ENCODE assay signal across 8 mouse cellular contexts in genomic region chr6:58830840-58831231, GRCm38 (mm10). TPM values are rescaled to one million over a fixed set of nuclear protein-coding genes. Genes with fewer than 3 reads are reported as not detected.
A peak's percentile ranks its signal among the peaks of the same experiment; 100 is the strongest.
DNase-seq lines count a peak whose midpoint lies in the region; ATAC-seq and TF ChIP-seq lines count a peak whose summit lies in the region.

No protein-coding gene starts in this region.

- no peak for ATAC-seq in heart, embryonic 14.5 days (ENCODE audit: insufficient number of reproducible peaks, insufficient read depth, low FRiP score, low read depth)
- peak; percentile 26 for ATAC-seq in forebrain, postnatal 0 days
- no peak for ATAC-seq in monocyte, adult 5-6 weeks (replicated peaks; ENCODE audit: insufficient number of reproducible peaks, low FRiP score, low TSS enrichment, poor library complexity, severe bottlenecking)

- H3K9ac ChIP-seq in heart, embryonic 14.5 days (ENCODE audit: low read length), result peak overlapping the region; percentile 85
- 0 out of 2 replicates have a peak overlapping the region, but pooled peaks have one; percentile 31 for H3K9ac ChIP-seq in ES-E14 (ENCODE audit: insufficient read depth, low read depth, low read length, poor library complexity, severe bottlenecking)
- peak overlapping the region; percentile 78 for H3K9ac ChIP-seq in forebrain, postnatal 0 days

- H3K4me1 ChIP-seq in heart, embryonic 14.5 days (ENCODE audit: control insufficient read depth in 2 of 2, insufficient read depth in 2 of 2, low read length in 2 of 2), result peaks cover 4% of the 10 kb centered on the region in 2 experiments; a peak in 2 of 4 replicates
- peaks cover 0 to 3% of the 10 kb centered on the region in 2 experiments; a peak in 1 of 4 replicates for H3K4me1 ChIP-seq in ES-E14 (ENCODE audit: control insufficient read depth in 2 of 2, insufficient read depth in 2 of 2, low read length in 2 of 2, poor library complexity in 1 of 2)
- H3K4me1 ChIP-seq in forebrain, postnatal 0 days (ENCODE audit: insufficient read depth), result peaks cover 6% of the 10 kb centered on the region; the same call in 1 of the 2 replicates

- TF ChIP-seq CTCF in forebrain, postnatal 0 days (IDR thresholded peaks at IDR 0.05; ENCODE audit: low read depth), result no peak

- in situ Hi-C loops in ES-E14 (cut with MboI; ENCODE audit: low sequenced_read_pairs in 2 of 2, unreplicated experiment in 2 of 2), result no loop called here

- H3K79me2 ChIP-seq in macrophage (ENCODE audit: inconsistent target), result no peaks in the 10 kb centered on the region; the same call in none of the 2 replicates

- H3K9me3 ChIP-seq in heart, embryonic 14.5 days (ENCODE audit: control insufficient read depth, low read length), result no peaks in the 10 kb centered on the region
- H3K9me3 ChIP-seq in ES-E14 (ENCODE audit: control insufficient read depth, insufficient read depth, low read depth, low read length), result no peaks in the 10 kb centered on the region
- no peaks in the 10 kb centered on the region for H3K9me3 ChIP-seq in forebrain, postnatal 0 days (ENCODE audit: low read length)

- peak overlapping the region; percentile 83 for H3K4me2 ChIP-seq in heart, embryonic 14.5 days (ENCODE audit: low read length)
- peak overlapping the region; percentile 71 for H3K4me2 ChIP-seq in forebrain, postnatal 0 days (ENCODE audit: low read depth)

- no peaks in the 10 kb centered on the region for H3K27me3 ChIP-seq in heart, embryonic 14.5 days (ENCODE audit: control insufficient read depth, insufficient read depth, low read length)
- H3K27me3 ChIP-seq in forebrain, postnatal 0 days (ENCODE audit: insufficient read depth, low read length), result no peaks in the 10 kb centered on the region

- WGBS in heart, embryonic 14.5 days, result 14% methylated on average over 7 of the region's 7 CpGs
- WGBS in forebrain, postnatal 0 days, result 7% methylated on average over 7 of the region's 7 CpGs
- 10% methylated on average over 6 of the region's 7 CpGs for WGBS in macrophage (ENCODE audit: missing documents)

- H3K27ac ChIP-seq in heart, embryonic 14.5 days (replicated peaks in 1 of 2; ENCODE audit: control insufficient read depth in 1 of 2, insufficient read depth in 1 of 2, low read depth in 2 of 2, low read length in 2 of 2), result peak overlapping the region in 1 of 2 experiments; percentile 93; a peak in 1 of 4 replicates
- no peak overlapping the region for H3K27ac ChIP-seq in ES-E14 (ENCODE audit: insufficient read depth, low read depth, low read length, poor library complexity, severe bottlenecking)
- H3K27ac ChIP-seq in forebrain, postnatal 0 days (ENCODE audit: low read depth, low read length), result peak overlapping the region; percentile 75
- H3K27ac ChIP-seq in macrophage, result no peak overlapping the region

- no peak for DNase-seq in heart, postnatal 4 days
- DNase-seq in ES-E14 (ENCODE audit: low read depth, low spot score), result peak; percentile 8
- no peak for DNase-seq in forebrain, postnatal 0 days
- DNase-seq in adipocyte (ENCODE audit: low spot score), result no peak
- DNase-seq in left cerebral cortex, adult 11 months (ENCODE audit: low spot score), result no peak

- H3K36me3 ChIP-seq in heart, embryonic 14.5 days (ENCODE audit: control insufficient read depth, insufficient read depth, low read length), result no peaks in the 10 kb centered on the region
- H3K36me3 ChIP-seq in ES-E14 (ENCODE audit: control insufficient read depth, insufficient read depth, low read length, poor library complexity, severe bottlenecking), result no peaks in the 10 kb centered on the region
- H3K36me3 ChIP-seq in forebrain, postnatal 0 days (ENCODE audit: insufficient read depth), result no peaks in the 10 kb centered on the region
- H3K36me3 ChIP-seq in macrophage (ENCODE audit: inconsistent target), result no peaks in the 10 kb centered on the region

- H3K4me3 ChIP-seq in heart, embryonic 14.5 days (ENCODE audit: control insufficient read depth in 1 of 2, insufficient read depth in 1 of 2, low read depth in 1 of 2, low read length in 2 of 2), result peak overlapping the region; percentile 87 to 95
- H3K4me3 ChIP-seq in ES-E14 (ENCODE audit: insufficient read depth in 1 of 2, low read depth in 1 of 2, low read length in 2 of 2, poor library complexity in 1 of 2, severe bottlenecking in 1 of 2) (peak overlapping the region; percentile 86 to 89), macrophage (ENCODE audit: inconsistent target) (peak overlapping the region; percentile 31)
- peak overlapping the region; percentile 85 for H3K4me3 ChIP-seq in forebrain, postnatal 0 days (ENCODE audit: low read depth, low read length)

TF ChIP-seq in ES-E14, 5 proteins besides CTCF, POLR2A, EP300 and RAD21:
- TF ChIP-seq ZC3H11A (IDR thresholded peaks at IDR 0.05; ENCODE audit: borderline replicate concordance, low read depth, low read length), result no peak
- TF ChIP-seq CHD2 (IDR thresholded peaks at IDR 0.05; ENCODE audit: low read depth, low read length), result no peak
- no peak for TF ChIP-seq ZNF384 (IDR thresholded peaks at IDR 0.05; ENCODE audit: low read depth, low read length)
- TF ChIP-seq HCFC1 (IDR thresholded peaks at IDR 0.05; ENCODE audit: borderline replicate concordance, insufficient read depth, low read length), result no peak
- TF ChIP-seq MAFK (IDR thresholded peaks at IDR 0.05; ENCODE audit: insufficient read depth, low read depth, low read length), result no peak

RNA-seq across cellular contexts. Expression of gene Herc3, which starts 0.4 kb away (rescaled TPM):
- polyA plus RNA-seq in heart, embryonic 14.5 days (2014; fragmentation: Nextera tagmentation; extraction: Ambion mirVana), result 58.2 and 65.8 TPM in 2 replicates
- 100 to 1,000 TPM; 116 to 127 TPM for total RNA-seq in heart, postnatal 4 days (2021)
- total RNA-seq in ES-E14 (2012; rRNA removed), result 14.4 and 14.9 TPM in 2 replicates
- total RNA-seq in forebrain, postnatal 0 days (2014; rRNA removed), result 69.6 and 100 TPM in 2 replicates
- polyA plus RNA-seq in forebrain, postnatal 0 days (2015; fragmentation: Nextera tagmentation; extraction: Ambion mirVana), result 15.2 and 24.2 TPM in 2 replicates
- 10 to 100 TPM in 24 of 26 experiments, 1 to 10 TPM in 2; 4.4 to 70.0 (median 33.7) TPM for total RNA-seq in macrophage (2018; cell fraction: chromatin; rRNA removed)
- total RNA-seq in macrophage (2018; cell fraction: cytosol; rRNA removed), result 1 to 10 TPM; 4.0 to 8.2 (median 5.8) TPM
- 10 to 100 TPM in 21 of 26 experiments, 1 to 10 TPM in 5; 4.0 to 58.7 (median 16.6) TPM for total RNA-seq in macrophage (2018; cell fraction: nucleus; rRNA removed)
- 3.5 to 11.4 TPM (median 4.1 TPM) in 3 replicates for polyA plus RNA-seq in macrophage (2018)
- 19.2 to 63.9 TPM (median 26.6 TPM) in 3 replicates for total RNA-seq in monocyte, adult 5-6 weeks (2017)

Comparison
In these comparisons a context has a peak if more than half of its experiments do, and no peak if none do; other contexts are left out.
1. H3K4me3 ChIP-seq: peak in every context shown above with its lines; median percentile 91 in heart, embryonic 14.5 days; 88 in ES-E14; 85 in forebrain, postnatal 0 days; 31 in macrophage.
2. H3K9ac ChIP-seq: peak in every context shown above with its lines; median percentile 85 in heart, embryonic 14.5 days; 78 in forebrain, postnatal 0 days; 31 in ES-E14.